Mouse (Mus musculus) liver, embryonic 14.5 days (tissue): Measurements from ENCODE around the gene Usp26. TPM values are rescaled to one million over a fixed set of nuclear protein-coding genes. Genes with fewer than 3 reads are reported as not detected.

ENCODE experiments used
- ATAC-seq: fragments of 200-750 bp; cut with Nextera tagmentation; 2 replicates; pipeline ENCODE4 v1.8.0; 2017; ENCODE audit warnings: moderate number of reproducible peaks, mild to moderate bottlenecking, moderate library complexity; ENCODE audit not compliant: insufficient read depth
- DNase-seq, 3 experiments: peaks; one replicate each; pipeline ENCODE4 v3.0.0-alpha.2; 2012 to 2013; ENCODE audit warnings: low read depth in 3 of 3, low spot score in 3 of 3
- H3K27ac ChIP-seq: fragments of 300-500 bp; sonication (generic); 2 replicates; pipeline ENCODE4 v1.5.1; 2014; ENCODE audit warnings: moderate library complexity, mild to moderate bottlenecking, control low read depth, inconsistent platforms
- H3K27me3 ChIP-seq: fragments of 300-500 bp; sonication (generic); 2 replicates; pipeline ENCODE4 v1.6.1; 2014; ENCODE audit warnings: mild to moderate bottlenecking, low read length, moderate library complexity; ENCODE audit not compliant: control insufficient read depth, insufficient read depth
- H3K36me3 ChIP-seq: fragments of 300-500 bp; sonication (generic); replicated peaks from 2 replicates; pipeline ENCODE4 v1.6.1; 2014; ENCODE audit warnings: low read depth; ENCODE audit not compliant: control insufficient read depth, insufficient read depth
- H3K4me1 ChIP-seq, 2 experiments: fragments of 200-500 bp in 1 of 2; fragments of 300-500 bp in 1 of 2; sonication (generic) in 1 of 2; replicated peaks; 2 replicates each; pipeline ENCODE4 v1.6.1; 2012 to 2014; ENCODE audit warnings: antibody characterized with exemption in 1 of 2, inconsistent platforms in 1 of 2, low read length in 1 of 2; ENCODE audit not compliant: control insufficient read depth in 2 of 2, insufficient read depth in 2 of 2
- H3K4me2 ChIP-seq: fragments of 300-500 bp; sonication (generic); 2 replicates; pipeline ENCODE4 v1.6.1; 2014; ENCODE audit warnings: low read depth, mild to moderate bottlenecking, control low read depth, moderate library complexity
- H3K4me3 ChIP-seq, 2 experiments: fragments of 200-500 bp in 1 of 2; fragments of 300-500 bp in 1 of 2; sonication (generic) in 1 of 2; 2 replicates each; pipeline ENCODE4 v1.5.1; 2012 to 2014; ENCODE audit warnings: low read depth in 2 of 2, low read length in 2 of 2, mild to moderate bottlenecking in 2 of 2, control low read depth in 1 of 2, inconsistent platforms in 1 of 2, moderate library complexity in 1 of 2; ENCODE audit not compliant: insufficient read depth in 1 of 2
- H3K9ac ChIP-seq: fragments of 300-500 bp; sonication (generic); replicated peaks from 2 replicates; pipeline ENCODE4 v1.6.1; 2014; ENCODE audit warnings: mild to moderate bottlenecking, control low read depth, moderate library complexity
- H3K9me3 ChIP-seq: fragments of 300-500 bp; sonication (generic); 2 replicates; pipeline ENCODE4 v1.6.1; 2016; ENCODE audit warnings: low read length, mixed read lengths; ENCODE audit not compliant: control insufficient read depth
- CTCF ChIP-seq: IDR thresholded peaks from 2 replicates; pipeline ENCODE4 v1.5.1; 2016; ENCODE audit warnings: antibody characterized with exemption, low read depth, control low read depth
- EP300 ChIP-seq: IDR thresholded peaks from 2 replicates; pipeline ENCODE4 v1.6.1; 2016; ENCODE audit warnings: antibody characterized with exemption, low read depth
- WGBS: fragments of 180-500 bp; shearing (Covaris S2); extraction: QIAGEN DNeasy Blood & Tissue Kit; methylation state at CpG from one replicate; pipeline ENCODE4 v1.1.7; 2014; ENCODE audit not compliant: insufficient replicate concordance; 5-methylcytosine and 5-hydroxymethylcytosine counted together
- polyA plus RNA-seq, 2 experiments: library from polyadenylated mRNA; depleted of rRNA in 1 of 2; stranded (reverse) in 1 of 2; unstranded in 1 of 2; fragments of >200 nt; fragmentation: Nextera tagmentation in 1 of 2; extraction: Ambion mirVana in 1 of 2; gene quantifications; 2 replicates each; pipeline versions ENCODE4 v1.2.1 to v1.2.3; 2012 to 2014

The Usp26 gene
- polyA plus RNA-seq, 2 experiments, result 0.02 TPM; not detected in 1

GRCm38 (mm10) chrX:51712996-51713395 is 88.0 kb downstream of the Usp26 start:
- no peak for TF ChIP-seq CTCF
- no peak for TF ChIP-seq EP300
- Histone ChIP-seq H3K36me3 (no peaks in the 10 kb centered on the region), H3K27me3 (no peaks in the 10 kb centered on the region), H3K27ac (no peak overlapping the region), H3K4me1 (no peaks in the 10 kb centered on the region; a peak in 1 of 4 replicates), H3K9me3 (no peaks in the 10 kb centered on the region), H3K9ac (no peak overlapping the region), H3K4me3 (no peak overlapping the region), H3K4me2 (no peak overlapping the region)
- no peak for DNase-seq
- no peak for ATAC-seq
- WGBS, result 27% methylated on average over 1 of the region's 1 CpGs

Other genes starting within 250 kb of the Usp26 start
- 0.26 and 0.39 TPM in 2 replicates for gene Hs6st2, start 119.4 kb downstream of the Usp26 start, polyA plus RNA-seq (2012; rRNA removed)
- 0.86 and 0.92 TPM in 2 replicates for gene Hs6st2, start 119.4 kb downstream of the Usp26 start, polyA plus RNA-seq (2014; fragmentation: Nextera tagmentation; extraction: Ambion mirVana)
- gene 1700080O16Rik, start 171.5 kb upstream of the Usp26 start, polyA plus RNA-seq (2012; rRNA removed), result not detected in 2 replicates
- gene 1700080O16Rik, start 171.5 kb upstream of the Usp26 start, polyA plus RNA-seq (2014; fragmentation: Nextera tagmentation; extraction: Ambion mirVana), result not detected in 2 replicates